In the genomic region with DNA sequence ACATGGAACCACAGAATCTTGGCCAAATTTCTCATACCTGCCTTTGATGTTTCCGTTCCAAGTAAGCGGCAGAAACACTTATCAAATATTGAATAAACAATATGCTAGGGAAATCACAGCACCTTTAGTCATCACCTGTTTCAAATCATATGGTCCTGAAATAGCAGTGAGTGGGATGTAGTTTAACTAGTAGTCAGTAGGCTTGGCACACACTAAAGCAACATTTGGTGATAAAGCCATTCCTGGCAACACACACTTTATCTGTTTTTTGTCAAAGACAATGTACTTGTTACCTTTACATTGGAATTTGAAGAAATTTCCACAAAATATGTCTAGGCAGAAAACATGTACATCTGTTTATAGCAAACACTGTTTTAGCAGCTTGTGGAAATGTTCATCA, we compare ENCODE assay signal across 18 mouse cellular contexts.
"Had no signal": no experiment of that assay in that cellular context is flagged by ENCODE, and none has a peak within 500 bp of the region (broad histone marks: within the 10 kb centered on the region; RNA-seq: fewer than 3 reads in every experiment).

No protein-coding gene starts in this region.

- H3K27ac ChIP-seq: kidney, embryonic 15.5 days; limb, embryonic 12.5 days; limb, embryonic 15.5 days; liver, embryonic 12.5 days; liver, embryonic 15.5 days; lung, embryonic 15.5 days; midbrain, embryonic 10.5 days; midbrain, embryonic 13.5 days had no signal

- H3K4me3 ChIP-seq: kidney, embryonic 15.5 days; limb, embryonic 12.5 days; limb, embryonic 15.5 days; liver, embryonic 12.5 days; liver, embryonic 15.5 days; lung, embryonic 15.5 days; megakaryocyte, embryonic 14.5 days; midbrain, embryonic 10.5 days; midbrain, embryonic 13.5 days had no signal

- H3K9me3 ChIP-seq: kidney, embryonic 15.5 days; limb, embryonic 12.5 days; limb, embryonic 15.5 days; liver, embryonic 12.5 days; liver, embryonic 15.5 days; lung, embryonic 15.5 days; megakaryocyte, embryonic 14.5 days; midbrain, embryonic 10.5 days; midbrain, embryonic 13.5 days had no signal

- H3K36me3 ChIP-seq: kidney, embryonic 15.5 days; limb, embryonic 12.5 days; limb, embryonic 15.5 days; liver, embryonic 12.5 days; liver, embryonic 15.5 days; lung, embryonic 15.5 days; midbrain, embryonic 10.5 days; midbrain, embryonic 13.5 days had no signal

- ATAC-seq: liver, embryonic 12.5 days; midbrain, embryonic 13.5 days had no signal

- H3K27me3 ChIP-seq: kidney, embryonic 15.5 days; limb, embryonic 12.5 days; limb, embryonic 15.5 days; liver, embryonic 12.5 days; liver, embryonic 15.5 days; lung, embryonic 15.5 days; megakaryocyte, embryonic 14.5 days; midbrain, embryonic 13.5 days had no signal

- H3K4me2 ChIP-seq: kidney, embryonic 15.5 days; limb, embryonic 12.5 days; limb, embryonic 15.5 days; liver, embryonic 12.5 days; liver, embryonic 15.5 days; lung, embryonic 15.5 days; midbrain, embryonic 13.5 days had no signal

- H3K4me1 ChIP-seq: kidney, embryonic 15.5 days; limb, embryonic 12.5 days; limb, embryonic 15.5 days; liver, embryonic 12.5 days; liver, embryonic 15.5 days; lung, embryonic 15.5 days; megakaryocyte, embryonic 14.5 days; midbrain, embryonic 10.5 days; midbrain, embryonic 13.5 days had no signal

- H3K9ac ChIP-seq: kidney, embryonic 15.5 days; limb, embryonic 12.5 days; limb, embryonic 15.5 days; liver, embryonic 12.5 days; liver, embryonic 15.5 days; lung, embryonic 15.5 days; midbrain, embryonic 13.5 days had no signal

- DNase-seq: kidney, adult 8-10 months; kidney, postnatal 10 days; kidney, postnatal 36 days; lung, adult 18-20 months; lung, postnatal 10 days; lung, postnatal 36 days; thymus, adult 2 months; thymus, postnatal 14 days; thymus, postnatal 4 days had no signal
